In the genomic region with DNA sequence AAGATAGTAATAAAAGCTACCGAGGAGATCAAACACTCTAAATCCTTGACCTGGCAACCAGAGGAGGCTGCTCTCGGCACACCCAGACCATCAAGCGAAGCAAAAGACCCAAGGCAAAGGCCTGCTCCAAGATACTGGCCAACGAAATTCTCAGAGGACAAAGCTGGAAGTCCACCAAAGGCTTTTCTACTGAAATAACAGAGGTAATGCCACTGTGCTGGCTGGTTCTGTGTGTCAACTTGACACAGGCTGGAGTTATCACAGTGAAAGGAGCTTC, we compare ENCODE assay signal across 19 mouse cellular contexts. TPM values are rescaled to one million over a fixed set of nuclear protein-coding genes. Genes with fewer than 3 reads are reported as not detected.
DNase-seq lines count a peak whose midpoint lies in the region.
"Had no signal": no experiment of that assay in that cellular context is flagged by ENCODE, and none has a peak within 500 bp of the region (broad histone marks: within the 10 kb centered on the region; RNA-seq: fewer than 3 reads in every experiment).

No protein-coding gene starts in this region.

- intact Hi-C loops in left cerebral cortex, postnatal 25 days (cut with DNase I) = no loop called here

- DNase-seq in adrenal gland, adult 2 months = peak; percentile 32
- DNase-seq in adrenal gland, postnatal 25 days = no peak
- DNase-seq in cerebellum, postnatal 10 days = peak; percentile 34 to 38
- DNase-seq in cerebellum, postnatal 4 days (ENCODE audit: low spot score in 2 of 2) = no peak
- DNase-seq in fat pad, adult 2 months (ENCODE audit: extremely low read depth, low read depth, low spot score) = peak; percentile 57
- DNase-seq in layer of hippocampus, adult 11-12 months (ENCODE audit: low spot score) = no peak
- no peak for DNase-seq in left cerebral cortex, postnatal 25 days (ENCODE audit: low spot score in 2 of 2)
- DNase-seq: adrenal gland, adult 8-10 months; cerebellum, adult 11 months; cerebellum, adult 2 months; cerebellum, adult 9-11 months; cerebellum, postnatal 36 days; forebrain, postnatal 0 days; gastrocnemius, adult 2 months; gastrocnemius, postnatal 25 days; heart, adult 18-20 months; heart, postnatal 10 days; heart, postnatal 36 days; kidney, adult 11 months had no signal

RNA-seq across cellular contexts. Expression of gene Slc7a1, which starts 21.5 kb away (rescaled TPM):
- total RNA-seq in adrenal gland, adult 2 months (2021) = 10 to 100 TPM; 72.9 to 82.5 TPM
- polyA plus RNA-seq in adrenal gland, adult 2 months (2012; rRNA removed) = 19.1 and 30.8 TPM in 2 replicates
- total RNA-seq in adrenal gland, postnatal 25 days (2021) = 86.8 and 106 TPM in 2 replicates
- 10 to 100 TPM; 30.6 to 30.9 TPM for total RNA-seq in left cerebral cortex, postnatal 25 days (2021)

Comparison
In these comparisons a context has a peak if more than half of its experiments do, and no peak if none do; other contexts are left out.
1. DNase-seq: peak in adrenal gland, adult 2 months (single experiment), cerebellum, postnatal 10 days (2 of 2) and fat pad, adult 2 months (single experiment); none in adrenal gland, postnatal 25 days (single experiment), cerebellum, postnatal 4 days (0 of 2), layer of hippocampus, adult 11-12 months (single experiment) and left cerebral cortex, postnatal 25 days (0 of 2).